Comparison of ENCODE assay signal across 12 mouse cellular contexts in genomic region chr2:85213746-85214145, GRCm38 (mm10). TPM values are rescaled to one million over a fixed set of nuclear protein-coding genes. Genes with fewer than 3 reads are reported as not detected.
A peak's percentile ranks its signal among the peaks of the same experiment; 100 is the strongest.
DNase-seq lines count a peak whose midpoint lies in the region; ATAC-seq and TF ChIP-seq lines count a peak whose summit lies in the region.
"Had no signal": no experiment of that assay in that cellular context is flagged by ENCODE, and none has a peak within 500 bp of the region (broad histone marks: within the 10 kb centered on the region; RNA-seq: fewer than 3 reads in every experiment).

No protein-coding gene starts in this region.

- no peak overlapping the region for H3K4me3 ChIP-seq in left cerebral cortex, adult 2 months
- H3K4me3 ChIP-seq: limb, embryonic 13.5 days had no signal

- DNase-seq in brain, adult 2 months (ENCODE audit: low read depth, low spot score) = peak; percentile 98
- peak; percentile 27 to 56 for DNase-seq in frontal cortex, postnatal 10 days (ENCODE audit: low spot score in 2 of 2)
- DNase-seq in left cerebral cortex, adult 2 months (ENCODE audit: extremely low spot score in 1 of 2, low spot score in 2 of 2) = peak; percentile 41 to 73
- DNase-seq in spleen, adult 12 weeks (ENCODE audit: low spot score) = no peak
- no peak for DNase-seq in urinary bladder, postnatal 10 days (ENCODE audit: low spot score)
- no peak for DNase-seq in adrenal gland, adult 8-10 months
- DNase-seq: adrenal gland, postnatal 10 days; lung, postnatal 4 days had no signal

- peak; percentile 98 for ATAC-seq in cerebellum, adult (ENCODE audit: insufficient number of reproducible peaks, low FRiP score, low TSS enrichment)
- no peak for ATAC-seq in CD4-positive, CD25-positive, alpha-beta regulatory T cell, adult 4 months

- peak; percentile 20 for TF ChIP-seq CTCF in left cerebral cortex, adult 2 months (IDR thresholded peaks at IDR 0.05)

- H3K27ac ChIP-seq in left cerebral cortex, adult 2 months = peak overlapping the region; percentile 42
- H3K27ac ChIP-seq: limb, embryonic 13.5 days had no signal

- intact Hi-C loops in left cerebral cortex, adult 2 months (cut with DNase I) = loop anchor here (1.0 to 5.0 kb wide), 2 partner anchors 66 to 72 kb away; no protein-coding TSS in a partner anchor

RNA-seq across cellular contexts. Expression of gene Lrrc55, which starts 16.7 kb away (rescaled TPM):
- total RNA-seq in left cerebral cortex, adult 2 months (2021) = 10 to 100 TPM; 32.8 to 36.5 TPM
- not detected for polyA plus RNA-seq in CD4-positive, CD25-positive, alpha-beta regulatory T cell, adult 4 months (2017; shearing (Covaris generic))
- total RNA-seq in adrenal gland, adult 8-10 months (2022) = 10 to 100 TPM; 14.3 to 30.9 (median 24.9) TPM
- total RNA-seq: MEL had no signal

Comparison
In these comparisons a context has a peak if more than half of its experiments do, and no peak if none do; other contexts are left out.
1. DNase-seq: peak in brain, adult 2 months (single experiment), frontal cortex, postnatal 10 days (2 of 2) and left cerebral cortex, adult 2 months (2 of 2); none in spleen, adult 12 weeks (single experiment), urinary bladder, postnatal 10 days (single experiment) and adrenal gland, adult 8-10 months (single experiment).